Mouse (Mus musculus): Measurements from ENCODE around the gene Ly86.

DNA sequence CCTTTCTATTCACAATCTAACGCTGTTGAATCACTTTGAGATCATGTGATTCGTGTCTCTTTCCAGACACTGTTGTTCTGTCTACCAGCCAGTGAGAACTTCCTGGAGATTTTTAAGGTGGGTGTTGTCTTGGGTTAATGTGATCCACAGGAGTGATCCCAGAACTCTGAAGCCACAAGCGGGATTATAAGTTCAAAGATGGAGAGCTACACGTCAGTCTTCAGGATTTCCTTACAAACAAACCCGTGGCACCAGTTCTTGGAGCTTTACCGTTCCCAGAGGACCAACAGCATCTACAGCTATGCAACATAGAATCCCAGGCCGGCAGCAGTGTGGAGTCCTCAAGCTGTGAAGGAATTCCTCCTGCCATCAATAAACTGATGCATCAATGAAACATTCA is 94.5 kb downstream of the Ly86 start:
- TF ChIP-seq GATA1 (IDR thresholded peaks at IDR 0.05; ENCODE audit: borderline replicate concordance, low read length) (no peak), FLI1 (IDR thresholded peaks at IDR 0.05; ENCODE audit: low read length) (no peak)

Measured in megakaryocyte, embryonic 14.5 days (primary cell).